Mouse (Mus musculus) stomach, postnatal 0 days (tissue): Measurements from ENCODE around the gene Dlg5.

ENCODE experiments used
- CTCF ChIP-seq: IDR thresholded peaks from 2 replicates; pipeline ENCODE4 v1.5.1; 2016; ENCODE audit warnings: antibody characterized with exemption, low read depth, mild to moderate bottlenecking, moderate library complexity
- EP300 ChIP-seq: optimal IDR thresholded peaks from 2 replicates; pipeline ENCODE3; 2016; ENCODE audit warnings: antibody characterized with exemption

GRCm38 (mm10) chr14:24203210-24203609 lies 42.5 kb downstream of the Dlg5 start:
- no peak for TF ChIP-seq EP300
- TF ChIP-seq CTCF: no peak
